Mouse (Mus musculus) stomach, postnatal 0 days (tissue): ENCODE measurements at regions not wholly inside any gene's neighbourhood (a gene's known extent, or its start where the extent isn't known, plus 50 kb on each side); places are given as distances from the start of the nearest gene placed in this dataset.

Experiments
- ATAC-seq: fragments of 200-750 bp; cut with Nextera tagmentation; 2 replicates; pipeline ENCODE4 v1.8.0; 2017; ENCODE audit not compliant: low FRiP score, low TSS enrichment
- DNase-seq: peaks from one replicate; pipeline ENCODE4 v3.0.0-alpha.2; 2016; ENCODE audit warnings: low spot score
- H3K27ac ChIP-seq: fragments of 300-500 bp; sonication (generic); replicated peaks from 2 replicates; pipeline ENCODE4 v1.5.1; 2014; ENCODE audit warnings: mild to moderate bottlenecking, control low read depth
- H3K27me3 ChIP-seq: fragments of 300-500 bp; sonication (generic); 2 replicates; pipeline ENCODE4 v1.6.1; 2014; ENCODE audit warnings: low read length; ENCODE audit not compliant: control insufficient read depth, insufficient read depth
- H3K36me3 ChIP-seq: fragments of 300-500 bp; sonication (generic); 2 replicates; pipeline ENCODE4 v1.6.1; 2014; ENCODE audit warnings: low read length, mixed read lengths; ENCODE audit not compliant: control insufficient read depth, insufficient read depth
- H3K4me1 ChIP-seq: fragments of 300-500 bp; sonication (generic); replicated peaks from 2 replicates; pipeline ENCODE4 v1.6.1; 2014; ENCODE audit warnings: antibody characterized with exemption; ENCODE audit not compliant: control insufficient read depth, insufficient read depth
- H3K4me2 ChIP-seq: fragments of 300-500 bp; sonication (generic); replicated peaks from 2 replicates; pipeline ENCODE4 v1.6.1; 2014; ENCODE audit warnings: low read depth, mild to moderate bottlenecking, control low read depth, moderate library complexity
- H3K4me3 ChIP-seq: fragments of 300-500 bp; sonication (generic); 2 replicates; pipeline ENCODE4 v1.5.1; 2014; ENCODE audit warnings: low read depth, low read length, control low read depth
- H3K9ac ChIP-seq: fragments of 300-500 bp; sonication (generic); 2 replicates; pipeline ENCODE4 v1.6.1; 2014; ENCODE audit warnings: mild to moderate bottlenecking, low read length, control low read depth, mixed read lengths
- H3K9me3 ChIP-seq: fragments of 300-500 bp; sonication (generic); 2 replicates; pipeline ENCODE4 v1.6.1; 2016; ENCODE audit warnings: low read length; ENCODE audit not compliant: control insufficient read depth
- CTCF ChIP-seq: IDR thresholded peaks from 2 replicates; pipeline ENCODE4 v1.5.1; 2016; ENCODE audit warnings: antibody characterized with exemption, low read depth, mild to moderate bottlenecking, moderate library complexity
- EP300 ChIP-seq: optimal IDR thresholded peaks from 2 replicates; pipeline ENCODE3; 2016; ENCODE audit warnings: antibody characterized with exemption
- WGBS: fragments of 180-500 bp; shearing (Covaris S2); extraction: QIAGEN DNeasy Blood & Tissue Kit; methylation state at CpG from one replicate; pipeline ENCODE4 v1.1.7; 2014; 5-methylcytosine and 5-hydroxymethylcytosine counted together

DNA sequence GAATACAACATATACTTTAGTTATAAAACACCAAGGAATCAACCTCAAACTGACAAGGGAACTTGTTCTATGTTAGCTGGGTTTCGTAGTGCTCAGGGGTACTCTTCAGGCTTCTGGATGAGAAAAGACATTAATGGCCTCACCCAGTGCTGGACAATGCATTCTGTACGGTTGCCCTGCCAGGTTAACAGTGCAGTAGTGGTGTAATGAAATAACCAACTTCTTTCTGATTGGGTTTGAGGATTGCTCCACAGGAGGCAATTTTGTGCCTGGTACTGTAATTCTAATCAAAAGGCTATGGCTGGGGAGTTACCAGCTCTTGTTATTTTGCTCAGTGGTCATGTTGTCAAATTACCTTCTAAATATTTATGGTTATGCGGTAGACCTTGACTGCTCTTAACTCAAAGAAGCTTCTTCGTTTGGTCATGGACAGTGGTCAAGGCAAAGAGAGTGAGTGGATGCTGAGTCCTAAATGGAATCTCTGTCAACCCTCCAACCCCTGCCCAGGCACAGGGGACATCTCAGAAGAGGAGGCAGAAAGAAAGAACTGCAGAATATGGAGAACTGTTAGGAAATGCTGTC is 158.8 kb upstream of the B3gat2 start:
- Histone ChIP-seq H3K4me1 (no peaks in the 10 kb centered on the region), H3K9me3 (no peaks in the 10 kb centered on the region), H3K27ac (no peak overlapping the region), H3K9ac (no peak overlapping the region), H3K36me3 (no peaks in the 10 kb centered on the region), H3K4me2 (no peak overlapping the region), H3K4me3 (no peak overlapping the region), H3K27me3 (no peaks in the 10 kb centered on the region)
- DNase-seq (no peak), ATAC-seq (no peak)
- WGBS = 87% methylated on average over 4 of the region's 4 CpGs
- TF ChIP-seq EP300 = no peak
- no peak for TF ChIP-seq CTCF

DNA sequence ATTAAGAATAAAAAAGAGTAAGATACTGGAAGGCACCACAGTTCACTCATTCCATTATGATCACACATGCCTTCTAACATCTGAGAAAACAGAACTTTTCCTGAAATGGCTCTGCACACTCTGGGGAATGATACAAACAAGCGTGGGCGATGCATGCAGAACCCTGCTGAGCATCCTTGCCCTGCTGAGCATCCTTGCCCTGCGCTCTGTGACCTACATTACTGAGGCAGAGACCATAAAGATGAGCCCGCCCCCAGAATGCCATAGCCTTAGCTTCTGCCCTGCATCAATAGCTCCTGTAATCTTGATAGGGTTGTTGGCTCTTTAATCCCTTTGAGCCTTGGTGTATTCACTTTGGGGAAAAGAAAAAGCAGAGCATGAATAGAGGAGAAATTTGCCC is 132.2 kb upstream of the B3gat2 start:
- WGBS = 69% methylated on average over 4 of the region's 4 CpGs
- ATAC-seq = no peak
- no peaks in the 10 kb centered on the region for H3K4me1 ChIP-seq
- H3K4me2 ChIP-seq = no peak overlapping the region
- H3K27ac ChIP-seq = no peak overlapping the region
- H3K4me3 ChIP-seq = no peak overlapping the region
- no peak for DNase-seq
- H3K27me3 ChIP-seq = no peaks in the 10 kb centered on the region
- H3K36me3 ChIP-seq = no peaks in the 10 kb centered on the region
- no peak overlapping the region for H3K9ac ChIP-seq
- H3K9me3 ChIP-seq = no peaks in the 10 kb centered on the region
- TF ChIP-seq EP300 (no peak), CTCF (no peak)

GRCm38 (mm10) chr1:23645093-23645492 is 116.5 kb upstream of the B3gat2 start:
- Histone ChIP-seq H3K27me3 (no peaks in the 10 kb centered on the region), H3K27ac (no peak overlapping the region), H3K4me3 (no peak overlapping the region), H3K9ac (no peak overlapping the region), H3K4me2 (no peak overlapping the region), H3K9me3 (no peaks in the 10 kb centered on the region), H3K4me1 (no peaks in the 10 kb centered on the region), H3K36me3 (no peaks in the 10 kb centered on the region)
- TF ChIP-seq EP300 = no peak
- no peak for TF ChIP-seq CTCF
- DNase-seq = no peak
- ATAC-seq = peak; percentile 26; the same call in 1 of the 2 replicates
- 86% methylated on average over 2 of the region's 2 CpGs for WGBS

- ATAC-seq (no peak), DNase-seq (no peak)
- 49% methylated on average over 7 of the region's 7 CpGs for WGBS
- Histone ChIP-seq H3K4me1 (no peaks in the 10 kb centered on the region), H3K27ac (no peak overlapping the region), H3K9me3 (no peaks in the 10 kb centered on the region), H3K9ac (no peak overlapping the region), H3K27me3 (no peaks in the 10 kb centered on the region), H3K4me2 (no peak overlapping the region), H3K4me3 (no peak overlapping the region), H3K36me3 (no peaks in the 10 kb centered on the region)
- TF ChIP-seq EP300 = no peak
- no peak for TF ChIP-seq CTCF
Measured at GRCm38 (mm10) chr1:23648875-23649506, 112.6 kb upstream of the B3gat2 start.

GRCm38 (mm10) chr1:23649886-23650285 is 111.7 kb upstream of the B3gat2 start:
- no peak for TF ChIP-seq CTCF
- TF ChIP-seq EP300 = no peak
- ATAC-seq (no peak), DNase-seq (no peak)
- Histone ChIP-seq H3K9ac (no peak overlapping the region), H3K4me3 (no peak overlapping the region), H3K36me3 (no peaks in the 10 kb centered on the region), H3K27ac (no peak overlapping the region), H3K4me1 (no peaks in the 10 kb centered on the region), H3K4me2 (no peak overlapping the region), H3K9me3 (no peaks in the 10 kb centered on the region), H3K27me3 (no peaks in the 10 kb centered on the region)
- WGBS = 74% methylated on average over 4 of the region's 4 CpGs

DNA sequence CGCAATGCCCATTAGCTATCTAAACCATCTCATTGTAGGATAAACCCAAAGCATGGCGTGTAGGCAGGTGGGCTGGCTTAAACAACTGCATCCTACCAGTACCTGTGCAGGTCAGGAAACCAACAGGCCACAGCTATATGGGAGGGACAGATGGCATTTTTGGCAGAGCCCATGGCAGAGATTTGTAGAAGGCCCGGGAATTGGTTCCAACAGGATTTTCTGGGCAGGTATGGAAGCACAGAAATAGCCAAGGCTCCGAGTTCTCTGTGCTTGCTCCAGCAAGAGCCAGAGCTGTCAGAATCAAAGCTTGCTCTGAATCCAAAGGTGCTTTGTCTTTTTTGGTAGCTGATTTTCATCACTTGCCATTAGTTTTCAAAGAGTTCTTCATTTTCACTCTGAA is 107.9 kb upstream of the B3gat2 start:
- ATAC-seq (no peak), DNase-seq (no peak)
- no peak overlapping the region for H3K9ac ChIP-seq
- no peak overlapping the region for H3K27ac ChIP-seq
- no peaks in the 10 kb centered on the region for H3K27me3 ChIP-seq
- no peak overlapping the region for H3K4me3 ChIP-seq
- TF ChIP-seq CTCF = no peak
- TF ChIP-seq EP300 = no peak
- no peaks in the 10 kb centered on the region for H3K36me3 ChIP-seq
- WGBS = 83% methylated on average over 4 of the region's 4 CpGs
- H3K4me2 ChIP-seq = no peak overlapping the region
- no peaks in the 10 kb centered on the region for H3K9me3 ChIP-seq
- no peaks in the 10 kb centered on the region for H3K4me1 ChIP-seq
